Mouse (Mus musculus) brain, embryonic 14.5 days (tissue): ENCODE measurements around the gene Tysnd1.

Source experiments
- CTCF ChIP-seq: fragments of 200-500 bp; IDR thresholded peaks from 2 replicates; pipeline ENCODE4 v1.5.1; 2012; ENCODE audit warnings: inconsistent platforms, mild to moderate bottlenecking, moderate library complexity, borderline replicate concordance; ENCODE audit not compliant: insufficient read depth, insufficient read length; ENCODE audit errors: extremely low read depth
- POLR2A ChIP-seq: fragments of 200-500 bp; IDR thresholded peaks from 2 replicates; pipeline ENCODE4 v1.6.1; 2012; ENCODE audit warnings: mild to moderate bottlenecking, inconsistent platforms, borderline replicate concordance; ENCODE audit not compliant: poor library complexity, insufficient read depth, insufficient read length, severe bottlenecking; ENCODE audit errors: extremely low read depth

- no peak for TF ChIP-seq POLR2A
- no peak for TF ChIP-seq CTCF
These were observed 48.8 kb upstream of the Tysnd1 start for GRCm38 (mm10) chr10:61646557-61646956.
